Mouse (Mus musculus) embryonic facial prominence, embryonic 10.5 days (tissue): ENCODE measurements around the gene Col19a1. TPM values are rescaled to one million over a fixed set of nuclear protein-coding genes. Genes with fewer than 3 reads are reported as not detected.

ENCODE experiments used
- DNase-seq: peaks from one replicate; pipeline ENCODE4 v3.0.0-alpha.2; 2017; ENCODE audit warnings: low spot score
- H3K27ac ChIP-seq: fragments of 300-500 bp; sonication (generic); replicated peaks from 2 replicates; pipeline ENCODE4 v1.5.1; 2016; ENCODE audit warnings: mild to moderate bottlenecking
- H3K27me3 ChIP-seq: fragments of 300-500 bp; sonication (generic); replicated peaks from 2 replicates; pipeline ENCODE4 v1.6.1; 2016; ENCODE audit warnings: low read depth, mild to moderate bottlenecking; ENCODE audit not compliant: poor library complexity, severe bottlenecking
- H3K36me3 ChIP-seq: fragments of 300-500 bp; sonication (generic); replicated peaks from 2 replicates; pipeline ENCODE4 v1.6.1; 2016; ENCODE audit warnings: mild to moderate bottlenecking, moderate library complexity
- H3K4me1 ChIP-seq: fragments of 300-500 bp; sonication (generic); 2 replicates; pipeline ENCODE4 v1.6.1; 2016
- H3K4me3 ChIP-seq: fragments of 300-500 bp; sonication (generic); 2 replicates; pipeline ENCODE4 v1.5.1; 2016; ENCODE audit warnings: mild to moderate bottlenecking, moderate library complexity
- H3K9me3 ChIP-seq: fragments of 300-500 bp; sonication (generic); 2 replicates; pipeline ENCODE4 v1.6.1; 2016; ENCODE audit warnings: mild to moderate bottlenecking
- WGBS: fragments of 180-500 bp; shearing (Covaris S2); methylation state at CpG from one replicate; pipeline ENCODE4 v1.1.7; 2016; 5-methylcytosine and 5-hydroxymethylcytosine counted together
- polyA plus RNA-seq: library from polyadenylated mRNA; unstranded; fragments of >200 nt; fragmentation: Nextera tagmentation; extraction: Ambion mirVana; gene quantifications from 2 replicates; pipeline ENCODE4 v1.2.1, GENCODE M21; 2016

Gene Col19a1
- polyA plus RNA-seq, 1 experiment from 2014 or later: 0.42 TPM

DNA sequence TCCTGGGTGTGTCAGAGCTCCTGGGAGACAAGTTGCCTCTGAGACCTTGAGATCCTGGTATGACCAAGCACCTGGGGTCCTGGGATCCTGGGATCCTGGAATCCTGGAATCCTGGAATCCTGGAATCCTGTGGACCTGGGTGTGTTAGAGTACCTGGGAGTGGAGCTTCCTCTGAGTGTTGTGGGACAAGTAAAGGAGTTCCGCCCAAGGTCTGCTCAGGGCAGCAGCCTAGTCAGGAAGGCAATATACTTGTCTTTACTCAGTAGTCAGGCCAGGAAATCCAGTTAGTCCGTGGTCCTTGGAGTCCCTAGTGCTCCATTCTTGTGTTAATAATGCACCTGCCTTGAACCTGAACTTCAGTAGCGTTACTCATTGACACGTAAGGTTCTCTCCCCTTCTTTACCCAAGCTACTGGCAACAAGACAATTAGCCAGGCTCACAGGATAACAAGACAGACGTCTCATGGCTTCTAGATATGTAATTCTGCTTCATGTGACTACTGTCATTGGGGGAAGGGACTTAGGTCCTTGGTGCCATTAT, 239.6 kb downstream of the Col19a1 start:
- WGBS: 79% methylated on average over 5 of the region's 5 CpGs
- Histone ChIP-seq H3K27ac (no peak overlapping the region), H3K27me3 (no peaks in the 10 kb centered on the region), H3K4me1 (no peaks in the 10 kb centered on the region), H3K9me3 (no peaks in the 10 kb centered on the region), H3K4me3 (no peak overlapping the region), H3K36me3 (no peaks in the 10 kb centered on the region)
- DNase-seq: no peak

DNA sequence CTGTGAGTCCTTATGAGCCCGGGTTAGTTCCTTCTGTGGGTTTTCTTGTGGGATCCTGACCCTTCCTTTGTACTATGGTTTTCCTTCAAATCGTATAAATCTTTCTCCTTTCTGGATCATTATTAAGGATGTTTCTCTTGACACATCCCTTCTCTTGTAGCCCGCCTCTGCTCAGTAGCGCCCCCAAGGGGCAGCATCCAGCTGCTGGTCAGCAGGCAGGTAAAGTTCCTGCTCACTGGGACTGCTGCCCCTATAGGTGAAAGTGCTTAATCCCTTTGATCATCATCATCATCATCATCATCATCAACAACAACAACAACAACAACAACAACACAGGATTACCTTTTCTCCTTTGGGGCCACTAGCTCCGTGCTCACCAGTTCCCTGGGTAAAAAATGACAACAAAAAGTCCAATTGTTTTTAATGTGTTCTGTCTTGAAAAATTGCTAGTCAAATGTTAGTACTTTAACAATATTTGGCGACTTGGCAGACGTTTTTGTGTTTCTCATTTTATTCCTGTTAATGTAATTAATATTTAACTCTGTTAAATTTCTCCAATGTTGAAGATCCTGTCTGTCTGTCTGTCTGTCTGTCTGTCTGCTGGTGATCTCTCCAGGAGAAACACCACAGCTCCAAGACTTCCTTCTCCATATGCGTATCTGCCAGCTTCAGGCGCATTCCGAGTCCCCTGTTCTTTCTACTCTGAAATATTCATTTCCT, 249.6 kb downstream of the Col19a1 start:
- no peaks in the 10 kb centered on the region for H3K9me3 ChIP-seq
- H3K4me3 ChIP-seq: no peak overlapping the region
- DNase-seq: no peak
- H3K36me3 ChIP-seq: no peaks in the 10 kb centered on the region
- 84% methylated on average over 10 of the region's 10 CpGs for WGBS
- H3K27me3 ChIP-seq: no peaks in the 10 kb centered on the region
- H3K27ac ChIP-seq: no peak overlapping the region
- 0 out of 2 replicates have a peak, but pooled peaks cover 7% of the 10 kb centered on the region for H3K4me1 ChIP-seq

DNA sequence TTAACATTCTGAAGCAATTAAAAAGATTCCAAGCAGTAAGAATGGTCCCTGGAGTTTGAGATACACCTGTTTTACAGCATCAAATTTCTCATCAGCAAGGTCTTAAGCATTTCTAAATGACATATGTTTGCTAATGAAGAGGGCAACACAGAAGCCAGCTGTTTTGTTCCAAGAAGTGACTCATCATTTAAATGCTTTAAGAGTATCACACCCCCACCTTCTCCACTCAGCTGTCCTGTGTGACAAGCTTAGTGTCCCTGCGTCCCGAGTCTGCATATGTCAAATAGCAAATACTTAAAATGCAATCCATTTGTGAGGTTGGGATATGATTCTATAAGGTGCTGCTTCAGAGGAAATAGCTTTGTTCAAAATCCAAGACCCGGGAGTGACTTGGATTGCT, 251.2 kb downstream of the Col19a1 start:
- no peak for DNase-seq
- WGBS: 82% methylated on average over 3 of the region's 3 CpGs

DNA sequence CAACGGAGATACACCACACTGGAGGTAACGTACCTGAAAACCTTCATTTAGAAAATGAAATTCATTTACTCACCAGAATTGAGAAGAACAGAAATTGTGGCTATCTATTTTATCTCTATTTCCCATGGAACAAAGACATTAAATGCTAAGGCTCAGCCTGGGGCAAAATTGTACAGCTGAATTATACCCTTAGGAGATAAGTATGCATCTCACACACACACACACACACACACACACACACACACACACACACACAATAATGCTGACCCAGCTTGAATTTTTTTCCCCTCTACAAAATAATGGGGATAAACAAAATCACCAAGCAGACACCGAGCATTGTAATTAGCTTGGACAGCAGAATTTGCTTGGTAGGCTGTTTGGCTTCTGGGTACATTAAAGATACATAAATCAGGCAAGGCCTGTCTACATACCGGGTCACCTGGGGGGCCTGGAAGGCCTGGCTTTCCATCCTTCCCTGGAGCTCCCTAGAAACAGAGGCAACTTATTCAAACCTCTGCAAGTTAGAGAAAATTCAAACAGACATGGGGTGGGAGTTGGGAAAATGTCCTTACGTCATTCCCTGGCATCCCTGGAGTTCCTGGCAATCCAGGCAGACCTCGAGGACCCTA, 270.2 kb downstream of the Col19a1 start:
- Histone ChIP-seq H3K27me3 (no peaks in the 10 kb centered on the region), H3K9me3 (no peaks in the 10 kb centered on the region), H3K4me1 (no peaks in the 10 kb centered on the region), H3K27ac (no peak overlapping the region), H3K4me3 (no peak overlapping the region), H3K36me3 (no peaks in the 10 kb centered on the region)
- DNase-seq: no peak
- 85% methylated on average over 6 of the region's 6 CpGs for whole genome bisulfite sequencing

More for the DNA sequence above, 251.2 kb downstream of the Col19a1 start:
- Histone ChIP-seq H3K27ac (no peak overlapping the region), H3K4me3 (no peak overlapping the region), H3K9me3 (no peaks in the 10 kb centered on the region), H3K4me1 (0 out of 2 replicates have a peak, but pooled peaks cover 7% of the 10 kb centered on the region), H3K27me3 (no peaks in the 10 kb centered on the region), H3K36me3 (no peaks in the 10 kb centered on the region)

DNA sequence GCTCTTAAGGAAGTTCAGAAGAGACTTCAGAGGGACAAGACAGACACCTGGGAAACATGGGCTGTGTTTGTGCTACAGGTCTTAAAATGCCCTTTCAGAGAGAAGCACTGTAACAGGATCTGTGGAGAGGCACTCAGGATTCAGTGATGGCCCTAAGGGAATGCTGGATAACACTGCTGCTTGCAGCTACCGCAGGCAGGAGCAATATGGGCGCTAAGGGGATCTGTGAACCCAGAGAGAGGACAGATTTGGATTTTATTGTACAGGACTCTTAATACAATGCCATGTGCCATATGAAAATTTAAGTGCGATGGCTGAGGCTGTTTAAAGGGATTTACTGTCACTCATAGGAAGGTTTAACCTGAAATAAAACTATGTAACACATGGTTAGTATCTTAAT, 270.8 kb downstream of the Col19a1 start:
- 86% methylated on average over 3 of the region's 3 CpGs for WGBS
- Histone ChIP-seq H3K9me3 (no peaks in the 10 kb centered on the region), H3K4me3 (no peak overlapping the region), H3K27ac (no peak overlapping the region), H3K4me1 (no peaks in the 10 kb centered on the region), H3K36me3 (no peaks in the 10 kb centered on the region), H3K27me3 (no peaks in the 10 kb centered on the region)
- DNase-seq: no peak

DNA sequence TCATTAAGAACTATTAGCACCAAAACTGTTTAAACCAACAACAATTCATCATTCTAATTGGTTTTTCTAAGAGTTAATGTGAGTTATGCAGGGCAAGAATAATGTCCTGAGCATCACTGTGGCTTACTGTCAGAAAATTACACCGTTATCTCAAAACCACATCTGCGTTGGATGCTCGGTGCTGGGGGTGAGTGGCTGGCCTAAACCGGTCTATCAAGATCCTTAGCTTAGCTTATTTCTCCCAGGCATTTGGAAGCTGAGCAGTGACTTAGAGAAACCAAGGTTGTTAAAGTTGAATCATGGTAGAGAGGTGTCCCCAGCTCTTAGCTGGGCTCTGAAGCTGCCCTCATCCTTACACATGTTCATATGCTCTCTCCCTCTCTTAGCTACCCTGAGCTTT, 276.4 kb downstream of the Col19a1 start:
- H3K27ac ChIP-seq: no peak overlapping the region
- 84% methylated on average over 4 of the region's 4 CpGs for WGBS
- DNase-seq: no peak
- H3K4me1 ChIP-seq: no peaks in the 10 kb centered on the region
- H3K27me3 ChIP-seq: no peaks in the 10 kb centered on the region
- H3K4me3 ChIP-seq: no peak overlapping the region
- no peaks in the 10 kb centered on the region for H3K9me3 ChIP-seq
- no peaks in the 10 kb centered on the region for H3K36me3 ChIP-seq

DNA sequence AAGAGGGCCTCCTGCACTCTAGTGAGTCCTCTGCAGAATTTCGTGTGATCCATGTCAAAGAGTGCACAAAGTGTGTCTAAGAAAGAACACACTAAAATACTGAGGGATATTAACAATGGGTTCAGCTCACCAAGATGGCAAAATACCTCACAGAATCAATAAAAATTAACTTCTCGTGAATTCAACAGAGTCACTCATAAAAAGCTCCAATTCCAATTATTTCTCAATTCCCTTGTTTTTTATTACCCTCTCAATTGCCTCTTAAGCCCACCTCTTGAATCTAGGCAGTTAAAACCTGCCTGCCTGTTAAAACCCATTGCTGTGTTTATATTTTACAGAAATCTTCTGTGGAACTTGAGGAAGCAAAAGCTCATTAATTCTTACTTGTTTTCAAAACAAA, 277.1 kb downstream of the Col19a1 start:
- H3K4me3 ChIP-seq: no peak overlapping the region
- no peak overlapping the region for H3K27ac ChIP-seq
- no peaks in the 10 kb centered on the region for H3K9me3 ChIP-seq
- no peaks in the 10 kb centered on the region for H3K27me3 ChIP-seq
- H3K4me1 ChIP-seq: no peaks in the 10 kb centered on the region
- 74% methylated on average over 2 of the region's 2 CpGs for WGBS
- DNase-seq: no peak
- H3K36me3 ChIP-seq: no peaks in the 10 kb centered on the region

DNA sequence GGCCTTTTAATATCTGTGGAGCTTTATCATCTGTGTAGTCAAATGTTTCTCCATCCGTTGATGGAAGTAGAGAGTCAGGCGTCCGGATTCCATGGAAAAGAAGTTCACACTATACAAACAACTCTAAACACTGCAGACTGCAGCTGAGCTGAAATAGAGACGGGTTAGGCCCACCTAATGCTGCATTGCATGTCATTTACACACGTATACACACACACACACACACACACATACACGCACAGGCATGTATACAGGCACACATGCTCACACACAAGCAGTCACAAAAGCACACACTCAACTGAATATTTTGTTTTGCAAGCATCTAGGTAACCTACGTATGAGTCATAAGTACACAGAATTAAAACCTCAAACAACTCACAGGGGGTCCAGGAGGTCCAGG, 284.2 kb downstream of the Col19a1 start:
- Histone ChIP-seq H3K4me3 (no peak overlapping the region), H3K27ac (no peak overlapping the region), H3K9me3 (no peaks in the 10 kb centered on the region), H3K36me3 (no peaks in the 10 kb centered on the region), H3K4me1 (no peaks in the 10 kb centered on the region), H3K27me3 (no peaks in the 10 kb centered on the region)
- no peak for DNase-seq
- 86% methylated on average over 7 of the region's 7 CpGs for WGBS

DNA sequence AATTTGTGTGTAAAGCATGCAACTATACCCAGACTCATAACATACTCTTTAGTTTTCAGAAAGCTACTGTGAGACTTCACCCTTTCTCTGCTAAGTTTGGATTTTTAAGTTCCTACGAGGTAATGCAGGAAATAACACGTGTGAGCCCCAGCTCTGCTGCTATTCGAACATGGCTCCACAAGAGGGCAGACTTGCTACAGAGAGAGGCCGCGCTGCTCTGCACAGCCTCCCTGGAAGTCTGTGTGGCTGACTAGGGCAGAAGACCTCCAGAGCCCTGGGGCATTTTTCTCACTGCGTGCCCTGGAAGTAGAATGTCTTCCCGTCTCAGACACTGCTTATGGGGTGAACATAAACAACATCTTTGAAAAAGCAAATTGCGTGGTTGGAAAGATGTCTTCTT, 284.6 kb downstream of the Col19a1 start:
- Histone ChIP-seq H3K4me1 (no peaks in the 10 kb centered on the region), H3K27me3 (no peaks in the 10 kb centered on the region), H3K36me3 (no peaks in the 10 kb centered on the region), H3K9me3 (no peaks in the 10 kb centered on the region), H3K27ac (no peak overlapping the region), H3K4me3 (no peak overlapping the region)
- peak; percentile 79 for DNase-seq
- 9% methylated on average over 8 of the region's 8 CpGs for WGBS

DNA sequence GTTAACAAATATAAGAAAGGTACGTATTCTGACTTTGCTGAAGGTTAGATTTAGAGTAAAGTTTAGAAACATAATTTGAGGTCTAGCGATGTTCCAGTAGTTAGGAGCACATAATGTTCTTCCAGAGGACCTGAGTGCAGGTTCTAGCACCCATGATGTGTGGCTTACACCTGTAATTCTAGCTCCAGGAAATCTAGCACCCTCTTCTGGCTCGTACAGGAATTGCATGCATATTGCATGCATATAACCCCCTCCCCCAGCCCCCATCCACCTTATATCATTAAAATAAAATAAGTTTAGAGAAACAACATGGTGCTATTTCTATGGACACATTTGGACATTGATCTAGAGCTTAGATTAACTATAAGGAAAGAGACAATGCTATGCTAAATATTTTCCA, 286.6 kb downstream of the Col19a1 start:
- Histone ChIP-seq H3K27me3 (no peaks in the 10 kb centered on the region), H3K27ac (no peak overlapping the region), H3K4me1 (no peaks in the 10 kb centered on the region), H3K9me3 (0 out of 2 replicates have a peak, but pooled peaks cover 2% of the 10 kb centered on the region), H3K36me3 (no peaks in the 10 kb centered on the region), H3K4me3 (no peak overlapping the region)
- 86% methylated on average over 3 of the region's 3 CpGs for WGBS
- no peak for DNase-seq

DNA sequence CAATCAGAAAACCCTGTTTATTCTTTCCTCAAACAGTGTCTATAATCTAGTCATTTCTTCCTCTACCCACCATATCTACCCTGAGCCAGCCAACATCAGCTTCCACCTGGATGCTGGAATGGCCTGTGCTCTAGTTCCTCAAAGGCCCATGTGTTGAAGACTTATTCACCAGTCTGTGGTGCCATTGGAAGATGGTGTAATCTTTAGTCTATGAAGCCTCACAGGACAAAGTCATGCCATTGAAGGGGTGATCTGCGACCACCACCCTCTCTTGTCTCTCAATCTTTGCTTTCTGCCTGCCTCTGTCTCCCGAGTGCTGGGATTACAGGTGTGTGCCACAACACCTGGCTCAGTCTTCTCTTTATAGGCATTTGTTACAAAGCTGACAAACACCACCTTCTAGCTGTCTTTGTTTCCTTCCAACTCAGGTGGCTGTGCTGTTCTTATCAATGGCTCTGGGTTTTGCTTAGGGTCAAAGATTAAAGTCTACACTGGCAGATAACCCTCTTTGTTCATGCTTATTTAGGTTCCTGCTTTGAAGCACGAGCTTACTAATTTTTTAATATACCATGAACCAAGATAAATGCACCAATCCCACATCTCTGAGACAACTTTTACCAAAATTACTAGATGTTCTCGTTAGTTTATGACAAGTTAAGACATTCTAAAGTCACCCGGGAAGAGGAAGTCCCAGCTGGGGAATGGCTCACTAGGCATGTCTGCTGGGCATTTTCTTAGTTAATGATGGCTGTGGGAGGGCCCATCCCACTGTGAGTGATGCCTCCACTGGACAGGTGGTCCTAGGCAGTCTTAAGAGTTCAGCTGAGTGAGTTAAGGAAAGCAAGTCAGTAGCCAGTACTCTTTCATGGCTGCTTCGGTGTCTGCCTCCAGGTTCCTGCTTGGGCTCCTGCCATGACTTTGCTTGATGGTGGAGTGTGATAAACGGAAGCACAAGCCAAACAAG, 292.0 kb downstream of the Col19a1 start:
- H3K9me3 ChIP-seq: 0 out of 2 replicates have a peak, but pooled peaks cover 2% of the 10 kb centered on the region
- no peaks in the 10 kb centered on the region for H3K27me3 ChIP-seq
- no peak overlapping the region for H3K4me3 ChIP-seq
- H3K4me1 ChIP-seq: peaks cover under 1% of the 10 kb centered on the region; the same call in 1 of the 2 replicates
- no peaks in the 10 kb centered on the region for H3K36me3 ChIP-seq
- DNase-seq: no peak
- H3K27ac ChIP-seq: no peak overlapping the region
- 83% methylated on average over 7 of the region's 7 CpGs for WGBS

DNA sequence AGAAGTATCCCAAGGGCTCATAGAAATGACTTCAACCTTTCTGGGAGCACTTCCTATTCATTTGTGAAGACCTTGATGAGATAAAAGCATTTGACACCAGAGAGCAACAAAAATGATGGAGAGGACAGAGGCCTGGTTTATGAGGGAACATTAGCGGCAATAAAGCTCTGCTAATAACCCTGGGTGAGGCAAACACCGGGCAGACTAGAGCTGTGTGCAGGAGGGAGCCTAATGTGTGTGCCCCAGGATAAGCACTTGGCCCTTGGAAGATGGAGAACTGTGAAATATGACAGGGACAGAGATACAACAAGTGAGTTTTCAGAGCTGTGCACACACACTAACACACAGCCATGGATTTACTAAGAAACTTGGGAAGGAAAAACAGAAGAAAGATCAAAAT, 294.8 kb downstream of the Col19a1 start:
- no peak for DNase-seq
- H3K9me3 ChIP-seq: 0 out of 2 replicates have a peak, but pooled peaks cover 2% of the 10 kb centered on the region
- no peak overlapping the region for H3K27ac ChIP-seq
- H3K4me1 ChIP-seq: peaks cover 4% of the 10 kb centered on the region; the same call in 1 of the 2 replicates
- H3K4me3 ChIP-seq: no peak overlapping the region
- H3K27me3 ChIP-seq: no peaks in the 10 kb centered on the region
- no peaks in the 10 kb centered on the region for H3K36me3 ChIP-seq
- 87% methylated on average over 2 of the region's 2 CpGs for WGBS
